15 mouse cellular contexts compared by ENCODE assay signal in the genomic region with DNA sequence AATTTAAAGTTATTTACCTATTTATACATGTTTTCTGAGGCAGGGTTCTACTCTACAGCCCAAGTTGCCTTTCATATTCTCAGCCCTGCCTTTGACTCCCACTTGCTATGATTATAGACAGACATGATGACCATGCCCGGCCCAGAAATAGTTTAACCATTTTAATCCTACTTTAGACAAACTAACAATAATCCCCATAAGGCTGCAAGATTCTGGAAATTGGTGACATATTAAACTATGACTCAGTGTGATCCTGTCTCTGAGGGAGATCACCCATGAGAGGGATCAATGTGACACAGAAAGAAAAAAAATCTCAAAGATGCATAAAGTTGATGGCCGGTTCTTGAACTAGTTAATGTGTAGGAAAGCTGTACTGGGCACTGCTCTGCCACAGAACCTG.
"Had no signal": no experiment of that assay in that cellular context is flagged by ENCODE, and none has a peak within 500 bp of the region (broad histone marks: within the 10 kb centered on the region; RNA-seq: fewer than 3 reads in every experiment).

No protein-coding gene starts in this region.

- DNase-seq: retina, postnatal 1 day; right cerebral cortex, adult 18-20 months; right cerebral cortex, postnatal 14 days; right cerebral cortex, postnatal 25 days; right cerebral cortex, postnatal 4 days; spleen, adult 18-20 months; thymus, adult 18-20 months; thymus, adult 2 months; thymus, postnatal 14 days; thymus, postnatal 25 days; thymus, postnatal 36 days; thymus, postnatal 4 days had no signal

- H3K4me1 ChIP-seq: neural tube, embryonic 13.5 days; stomach, embryonic 15.5 days had no signal

- H3K4me2 ChIP-seq: neural tube, embryonic 13.5 days; stomach, embryonic 15.5 days had no signal

- H3K4me3 ChIP-seq: neural tube, embryonic 13.5 days; stomach, embryonic 15.5 days had no signal

- H3K36me3 ChIP-seq: neural tube, embryonic 13.5 days; stomach, embryonic 15.5 days had no signal

- H3K27ac ChIP-seq: neural tube, embryonic 13.5 days; stomach, embryonic 15.5 days; stomach, postnatal 0 days had no signal

- H3K9ac ChIP-seq: neural tube, embryonic 13.5 days; stomach, embryonic 15.5 days had no signal

- H3K27me3 ChIP-seq: neural tube, embryonic 13.5 days; stomach, embryonic 15.5 days had no signal

- H3K9me3 ChIP-seq: neural tube, embryonic 13.5 days; stomach, embryonic 15.5 days had no signal
